8 mouse cellular contexts compared by ENCODE assay signal in the genomic region with DNA sequence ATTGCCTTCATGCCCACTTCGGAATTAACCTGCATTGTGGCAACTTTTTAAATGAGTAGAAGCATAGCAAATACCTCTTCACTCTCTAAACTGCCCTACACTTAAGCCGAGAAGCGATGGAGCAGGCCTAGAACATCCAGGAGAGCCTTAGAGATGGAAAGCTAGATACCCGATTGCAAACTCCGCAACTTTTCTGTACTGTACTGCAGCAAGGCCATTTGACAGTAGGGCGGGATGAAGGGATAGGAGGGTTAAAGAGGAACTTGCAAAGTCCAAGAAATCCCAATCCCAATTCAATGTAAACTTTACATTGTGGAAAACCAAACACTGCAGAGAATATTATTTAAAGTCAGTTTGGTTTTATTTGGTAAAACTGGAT. TPM values are rescaled to one million over a fixed set of nuclear protein-coding genes. Genes with fewer than 3 reads are reported as not detected.
DNase-seq lines count a peak whose midpoint lies in the region; ATAC-seq and TF ChIP-seq lines count a peak whose summit lies in the region.

No protein-coding gene starts in this region.

- no peak for TF ChIP-seq CTCF in bone marrow macrophage, adult 2 months (IDR thresholded peaks at IDR 0.05; ENCODE audit: low read depth, low read length)

- peak overlapping the region; percentile 91 for H3K4me3 ChIP-seq in kidney, embryonic 14.5 days (ENCODE audit: low read length)
- H3K4me3 ChIP-seq in bone marrow macrophage, adult 2 months (ENCODE audit: insufficient read depth, low read length) = peak overlapping the region; percentile 98
- H3K4me3 ChIP-seq in hindbrain, embryonic 16.5 days (ENCODE audit: low read length) = peak overlapping the region; percentile 86
- H3K4me3 ChIP-seq in midbrain, embryonic 14.5 days (replicated peaks; ENCODE audit: low read depth, low read length) = peak overlapping the region; percentile 86

- H3K27ac ChIP-seq in kidney, embryonic 14.5 days (ENCODE audit: low read depth, low read length) = peak overlapping the region; percentile 92
- peak overlapping the region; percentile 56 for H3K27ac ChIP-seq in bone marrow macrophage, adult 2 months (ENCODE audit: insufficient read depth, low read depth, low read length)
- peak overlapping the region; percentile 96 for H3K27ac ChIP-seq in hindbrain, embryonic 16.5 days (ENCODE audit: low read depth, low read length)
- peak overlapping the region; percentile 95 for H3K27ac ChIP-seq in midbrain, embryonic 14.5 days (replicated peaks; ENCODE audit: low read depth, low read length)

- H3K36me3 ChIP-seq in kidney, embryonic 14.5 days (ENCODE audit: control insufficient read depth, insufficient read depth, low read length) = no peaks in the 10 kb centered on the region
- H3K36me3 ChIP-seq in hindbrain, embryonic 16.5 days (ENCODE audit: control insufficient read depth, insufficient read depth, low read length) = no peaks in the 10 kb centered on the region
- H3K36me3 ChIP-seq in midbrain, embryonic 14.5 days (ENCODE audit: control insufficient read depth, insufficient read depth, low read length) = no peaks in the 10 kb centered on the region

- peak overlapping the region; percentile 97 for H3K9ac ChIP-seq in kidney, embryonic 14.5 days (ENCODE audit: low read depth, low read length)
- peak overlapping the region; percentile 97 for H3K9ac ChIP-seq in hindbrain, embryonic 16.5 days (ENCODE audit: low read depth, low read length)
- H3K9ac ChIP-seq in midbrain, embryonic 14.5 days (replicated peaks; ENCODE audit: low read length) = peak overlapping the region; percentile 92

- peaks cover 26% of the 10 kb centered on the region for H3K4me1 ChIP-seq in kidney, embryonic 14.5 days (ENCODE audit: control insufficient read depth, insufficient read depth, low read length)
- H3K4me1 ChIP-seq in bone marrow macrophage, adult 2 months (ENCODE audit: control insufficient read depth, insufficient read depth, low read length) = peaks cover 11% of the 10 kb centered on the region
- H3K4me1 ChIP-seq in hindbrain, embryonic 16.5 days (ENCODE audit: control insufficient read depth, insufficient read depth, low read depth, low read length) = peaks cover 21% of the 10 kb centered on the region
- H3K4me1 ChIP-seq in midbrain, embryonic 14.5 days (ENCODE audit: control insufficient read depth, insufficient read depth, low read length) = peaks cover 26% of the 10 kb centered on the region

- WGBS in kidney, embryonic 14.5 days = 8% methylated on average over 6 of the region's 6 CpGs
- WGBS in hindbrain, embryonic 16.5 days = 15% methylated on average over 6 of the region's 6 CpGs
- WGBS in midbrain, embryonic 14.5 days = 11% methylated on average over 6 of the region's 6 CpGs

- H3K9me3 ChIP-seq in kidney, embryonic 14.5 days (ENCODE audit: control insufficient read depth, low read length) = no peaks in the 10 kb centered on the region
- no peaks in the 10 kb centered on the region for H3K9me3 ChIP-seq in hindbrain, embryonic 16.5 days (ENCODE audit: control insufficient read depth, low read length)
- H3K9me3 ChIP-seq in midbrain, embryonic 14.5 days (ENCODE audit: control insufficient read depth, low read length) = no peaks in the 10 kb centered on the region

- no peaks in the 10 kb centered on the region for H3K27me3 ChIP-seq in kidney, embryonic 14.5 days (ENCODE audit: control insufficient read depth, insufficient read depth, low read length)
- no peaks in the 10 kb centered on the region for H3K27me3 ChIP-seq in hindbrain, embryonic 16.5 days (replicated peaks; ENCODE audit: control insufficient read depth, insufficient read depth, low read length)
- no peaks in the 10 kb centered on the region for H3K27me3 ChIP-seq in midbrain, embryonic 14.5 days (ENCODE audit: control insufficient read depth, insufficient read depth, low read length)

- peak overlapping the region; percentile 79 for H3K4me2 ChIP-seq in kidney, embryonic 14.5 days (replicated peaks; ENCODE audit: low read depth, low read length)
- peak overlapping the region; percentile 89 for H3K4me2 ChIP-seq in hindbrain, embryonic 16.5 days (ENCODE audit: low read length)
- H3K4me2 ChIP-seq in midbrain, embryonic 14.5 days (ENCODE audit: low read length) = peak overlapping the region; percentile 67

- ATAC-seq in kidney, embryonic 14.5 days (ENCODE audit: low FRiP score, low TSS enrichment) = no peak
- no peak for ATAC-seq in hindbrain, embryonic 16.5 days
- no peak for ATAC-seq in midbrain, embryonic 14.5 days (ENCODE audit: low FRiP score, low TSS enrichment)

- DNase-seq in kidney, adult 18-20 months = no peak
- DNase-seq in midbrain, embryonic 14.5 days = no peak
- DNase-seq in right cerebral cortex, postnatal 4 days = no peak
- DNase-seq in right cerebral cortex, adult 2 months (ENCODE audit: low spot score in 2 of 2) = no peak
- no peak for DNase-seq in spleen, postnatal 14 days (ENCODE audit: low spot score in 2 of 2)

- TF ChIP-seq POLR2A in bone marrow macrophage, adult 2 months (IDR thresholded peaks at IDR 0.05; ENCODE audit: borderline replicate concordance, low read depth, low read length) = no peak

RNA-seq across cellular contexts. Expression of a gene that starts 1.0 kb away (rescaled TPM):
- polyA plus RNA-seq in kidney, embryonic 14.5 days (2014; fragmentation: Nextera tagmentation; extraction: Ambion mirVana) = 23.0 and 35.8 TPM in 2 replicates
- polyA plus RNA-seq in bone marrow macrophage, adult 2 months (2012; ENCODE audit: insufficient read depth, insufficient read length, missing spikeins) = 14.3 and 19.9 TPM in 2 replicates
- 28.5 and 29.5 TPM in 2 replicates for polyA plus RNA-seq in hindbrain, embryonic 16.5 days (2015; fragmentation: Nextera tagmentation; extraction: Ambion mirVana)
- polyA plus RNA-seq in midbrain, embryonic 14.5 days (2014; fragmentation: Nextera tagmentation; extraction: Ambion mirVana) = 31.7 and 34.6 TPM in 2 replicates
